Mouse (Mus musculus) hindbrain, embryonic 12.5 days (tissue): ENCODE results near the gene Nr6a1. TPM values are rescaled to one million over a fixed set of nuclear protein-coding genes. Genes with fewer than 3 reads are reported as not detected.

ENCODE experiments used
- ATAC-seq: fragments of 200-750 bp; cut with Nextera tagmentation; 2 replicates; pipeline ENCODE4 v1.8.0; 2017; ENCODE audit warnings: moderate TSS enrichment; ENCODE audit not compliant: low FRiP score
- H3K27ac ChIP-seq: fragments of 300-500 bp; sonication (generic); 2 replicates; pipeline ENCODE4 v1.5.1; 2016; ENCODE audit warnings: mild to moderate bottlenecking
- H3K27me3 ChIP-seq: fragments of 300-500 bp; sonication (generic); 2 replicates; pipeline ENCODE4 v1.6.1; 2016; ENCODE audit warnings: mild to moderate bottlenecking
- H3K36me3 ChIP-seq: fragments of 300-500 bp; sonication (generic); 2 replicates; pipeline ENCODE4 v1.6.1; 2016; ENCODE audit warnings: mild to moderate bottlenecking
- H3K4me1 ChIP-seq: fragments of 300-500 bp; sonication (generic); 2 replicates; pipeline ENCODE4 v1.6.1; 2016
- H3K4me2 ChIP-seq: fragments of 300-500 bp; sonication (generic); replicated peaks from 2 replicates; pipeline ENCODE4 v1.6.1; 2016; ENCODE audit warnings: mild to moderate bottlenecking
- H3K4me3 ChIP-seq: fragments of 300-500 bp; sonication (generic); 2 replicates; pipeline ENCODE4 v1.5.1; 2016; ENCODE audit warnings: mild to moderate bottlenecking
- H3K9ac ChIP-seq: fragments of 300-500 bp; sonication (generic); 2 replicates; pipeline ENCODE4 v1.6.1; 2016; ENCODE audit warnings: mild to moderate bottlenecking, moderate library complexity
- H3K9me3 ChIP-seq: fragments of 300-500 bp; sonication (generic); replicated peaks from 2 replicates; pipeline ENCODE4 v1.6.1; 2016; ENCODE audit warnings: mild to moderate bottlenecking
- WGBS: fragments of 180-500 bp; shearing (Covaris S2); methylation state at CpG from one replicate; pipeline ENCODE4 v1.1.7; 2016; 5-methylcytosine and 5-hydroxymethylcytosine counted together
- polyA plus RNA-seq: library from polyadenylated mRNA; unstranded; fragments of >200 nt; fragmentation: Nextera tagmentation; extraction: Ambion mirVana; gene quantifications from 2 replicates; pipeline ENCODE4 v1.2.1, GENCODE M21; 2016

Gene Nr6a1
- polyA plus RNA-seq, 1 experiment from 2014 or later, result 3.8 TPM

DNA sequence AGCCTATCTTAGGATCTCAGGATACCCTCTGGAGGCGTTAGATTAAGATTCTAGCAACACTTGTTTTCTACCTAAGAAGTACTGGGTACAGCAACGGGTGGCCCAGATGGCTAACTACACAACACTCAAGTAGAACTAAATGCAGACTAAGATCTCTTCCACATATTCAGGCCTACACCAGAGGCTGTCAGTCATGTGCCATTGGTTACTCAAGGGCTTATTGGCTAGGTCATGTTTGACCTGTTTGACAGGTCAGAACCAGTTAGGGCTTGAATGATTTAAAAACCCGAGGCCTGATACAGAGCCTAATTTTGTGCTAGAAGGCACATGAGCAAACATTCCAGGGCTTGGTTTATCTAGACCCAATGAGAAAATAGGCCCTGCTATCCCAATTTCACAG, 187.6 kb downstream of the Nr6a1 start:
- no peaks in the 10 kb centered on the region for H3K27me3 ChIP-seq
- 85% methylated on average over 3 of the region's 3 CpGs for WGBS
- no peak overlapping the region for H3K4me3 ChIP-seq
- peak; percentile 38; the same call in 1 of the 2 replicates for ATAC-seq
- no peak overlapping the region for H3K4me2 ChIP-seq
- H3K27ac ChIP-seq, result no peak overlapping the region
- H3K9me3 ChIP-seq, result no peaks in the 10 kb centered on the region
- H3K4me1 ChIP-seq, result no peaks in the 10 kb centered on the region
- no peak overlapping the region for H3K9ac ChIP-seq
- peaks cover 6% of the 10 kb centered on the region; the same call in 1 of the 2 replicates for H3K36me3 ChIP-seq

DNA sequence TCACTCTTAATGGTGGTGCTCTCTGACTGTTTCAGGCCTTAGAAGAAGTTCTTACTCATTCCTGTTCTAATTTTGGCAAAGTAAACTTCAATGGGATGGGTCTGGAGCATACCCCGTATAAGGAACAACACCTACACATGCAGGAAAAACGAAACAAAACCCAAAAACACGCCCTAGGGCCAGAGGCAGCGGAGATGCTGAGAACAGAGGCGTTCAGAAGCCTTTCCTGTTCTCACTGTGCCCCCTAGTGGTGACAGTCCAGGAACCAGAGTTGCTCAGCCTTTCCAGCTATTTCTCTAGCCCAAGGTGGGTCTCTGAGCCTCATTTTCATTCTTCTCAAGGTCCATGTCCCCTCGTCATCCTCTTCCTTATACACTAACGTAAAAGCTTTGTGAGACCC, 188.1 kb downstream of the Nr6a1 start:
- no peaks in the 10 kb centered on the region for H3K27me3 ChIP-seq
- H3K4me3 ChIP-seq, result no peak overlapping the region
- H3K4me2 ChIP-seq, result no peak overlapping the region
- H3K36me3 ChIP-seq, result peaks cover 6% of the 10 kb centered on the region; the same call in 1 of the 2 replicates
- no peaks in the 10 kb centered on the region for H3K4me1 ChIP-seq
- no peak overlapping the region for H3K27ac ChIP-seq
- H3K9ac ChIP-seq, result no peak overlapping the region
- H3K9me3 ChIP-seq, result no peaks in the 10 kb centered on the region
- WGBS, result 28% methylated on average over 7 of the region's 7 CpGs
- ATAC-seq, result peak; percentile 52

DNA sequence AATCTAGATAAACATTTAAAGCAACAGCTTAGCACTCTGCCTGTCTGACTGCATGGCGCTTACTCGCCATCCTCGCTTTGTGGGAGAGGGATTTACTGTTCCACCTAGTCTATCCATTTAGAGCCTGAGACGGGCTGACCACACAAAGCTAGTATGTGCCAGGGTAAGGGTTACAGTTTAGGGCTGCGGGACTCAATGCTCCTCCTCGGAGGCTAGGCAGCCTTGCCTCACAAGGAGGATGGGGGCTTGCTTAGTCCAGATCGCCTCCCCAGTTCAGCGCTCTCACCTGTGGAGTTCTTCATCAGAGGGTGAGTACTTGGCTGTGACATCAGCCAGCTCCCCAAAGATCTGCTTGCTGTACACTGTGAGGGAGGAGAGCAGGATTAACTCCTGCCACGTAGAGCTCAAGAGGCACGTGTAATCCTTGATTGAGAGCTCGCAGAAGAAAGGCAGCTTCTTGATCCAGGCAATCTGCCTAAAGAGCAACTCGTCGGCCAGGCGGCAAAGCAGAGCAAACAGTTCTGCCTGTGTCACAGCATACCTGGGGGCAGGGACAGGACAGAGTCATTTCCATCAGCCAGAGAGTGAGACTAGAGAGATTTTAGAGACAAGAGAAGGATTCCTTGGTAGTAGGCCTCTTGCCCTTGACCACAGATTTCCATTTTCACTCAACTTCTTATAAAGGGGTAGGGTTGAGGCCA, 188.7 kb downstream of the Nr6a1 start:
- H3K9ac ChIP-seq, result 0 out of 2 replicates have a peak overlapping the region, but pooled peaks have one; percentile 8
- H3K4me3 ChIP-seq, result no peak overlapping the region
- no peak overlapping the region for H3K4me2 ChIP-seq
- no peaks in the 10 kb centered on the region for H3K9me3 ChIP-seq
- WGBS, result 88% methylated on average over 14 of the region's 14 CpGs
- H3K27ac ChIP-seq, result no peak overlapping the region
- H3K36me3 ChIP-seq, result peaks cover 6% of the 10 kb centered on the region; the same call in 1 of the 2 replicates
- no peak for ATAC-seq
- no peaks in the 10 kb centered on the region for H3K4me1 ChIP-seq
- H3K27me3 ChIP-seq, result no peaks in the 10 kb centered on the region

DNA sequence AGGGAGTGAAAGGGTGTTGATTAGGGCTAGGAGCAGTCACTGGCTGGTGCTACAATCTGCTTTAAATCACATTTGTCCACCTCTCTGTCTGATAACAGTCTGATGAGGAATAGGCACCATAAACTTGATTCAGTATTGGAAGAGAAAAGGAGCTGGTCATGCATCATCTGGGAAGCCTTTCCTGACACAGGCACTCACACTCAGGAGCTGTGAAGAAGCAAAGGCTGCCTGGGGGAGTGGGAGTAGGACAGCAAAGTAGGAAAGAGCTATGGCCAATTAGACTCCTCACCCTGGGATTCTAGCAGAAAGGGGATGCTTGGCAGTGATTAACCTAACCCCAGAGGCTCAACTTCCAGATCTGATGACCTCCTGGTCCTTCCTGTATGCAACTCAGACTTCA, 191.7 kb downstream of the Nr6a1 start:
- no peak for ATAC-seq
- H3K4me1 ChIP-seq, result no peaks in the 10 kb centered on the region
- no peaks in the 10 kb centered on the region for H3K27me3 ChIP-seq
- no peaks in the 10 kb centered on the region for H3K9me3 ChIP-seq
- H3K4me2 ChIP-seq, result no peak overlapping the region
- no peak overlapping the region for H3K27ac ChIP-seq
- H3K36me3 ChIP-seq, result peaks cover 6% of the 10 kb centered on the region; the same call in 1 of the 2 replicates
- H3K9ac ChIP-seq, result no peak overlapping the region
- no peak overlapping the region for H3K4me3 ChIP-seq

DNA sequence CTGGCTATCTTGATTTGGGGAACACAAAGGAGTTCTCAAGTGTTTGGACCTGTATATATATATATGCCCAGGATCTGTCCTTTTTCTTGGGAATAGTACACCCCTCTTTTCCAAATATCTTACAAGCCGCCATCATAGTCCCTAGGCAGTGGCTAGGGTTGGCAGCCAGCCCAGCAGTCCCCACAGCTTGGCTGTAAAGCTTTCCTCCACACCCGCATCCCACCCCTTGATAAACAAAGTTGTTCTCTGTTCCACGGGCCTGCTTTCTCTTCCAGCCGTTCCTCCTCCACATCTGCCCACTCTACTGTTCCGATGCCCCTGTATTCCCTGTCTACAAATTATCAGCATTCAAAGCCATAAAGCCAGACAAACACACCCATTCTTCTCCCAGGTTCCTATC, 192.8 kb downstream of the Nr6a1 start:
- no peaks in the 10 kb centered on the region for H3K4me1 ChIP-seq
- H3K9me3 ChIP-seq, result no peaks in the 10 kb centered on the region
- WGBS, result 89% methylated on average over 5 of the region's 5 CpGs
- no peak overlapping the region for H3K4me3 ChIP-seq
- H3K4me2 ChIP-seq, result no peak overlapping the region
- H3K27ac ChIP-seq, result no peak overlapping the region; the same call in 1 of the 2 replicates
- H3K36me3 ChIP-seq, result peaks cover 10% of the 10 kb centered on the region
- H3K27me3 ChIP-seq, result no peaks in the 10 kb centered on the region
- no peak for ATAC-seq
- no peak overlapping the region for H3K9ac ChIP-seq

DNA sequence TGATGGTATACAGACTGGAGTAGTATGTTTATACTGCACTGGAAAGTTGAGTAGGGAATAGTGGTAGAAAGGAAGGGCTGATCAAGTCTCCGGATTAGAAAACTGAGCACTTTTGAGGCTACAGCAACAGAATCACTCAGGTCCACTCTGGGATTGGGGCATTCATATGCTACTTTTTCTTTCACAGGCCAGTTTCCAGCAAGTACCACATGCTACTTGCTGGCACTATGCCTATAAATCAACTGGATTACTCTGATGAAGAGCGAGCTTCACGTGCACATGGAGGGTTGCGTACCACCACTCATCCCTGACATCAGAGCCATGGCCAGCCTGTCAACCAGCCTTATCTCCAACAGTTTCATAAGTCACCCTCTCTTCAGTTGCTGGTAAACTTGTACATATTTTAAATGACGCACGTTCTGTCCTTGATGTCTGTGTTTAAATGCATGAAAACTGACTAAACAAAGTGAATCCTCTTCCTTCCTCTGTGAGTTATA, 197.1 kb downstream of the Nr6a1 start:
- no peak for ATAC-seq
- Histone ChIP-seq H3K4me2 (no peak overlapping the region), H3K4me3 (no peak overlapping the region), H3K4me1 (no peaks in the 10 kb centered on the region), H3K27ac (no peak overlapping the region), H3K36me3 (peaks cover 3% of the 10 kb centered on the region; the same call in 1 of the 2 replicates), H3K27me3 (no peaks in the 10 kb centered on the region), H3K9ac (no peak overlapping the region), H3K9me3 (no peaks in the 10 kb centered on the region)
- 95% methylated on average over 6 of the region's 6 CpGs for WGBS

DNA sequence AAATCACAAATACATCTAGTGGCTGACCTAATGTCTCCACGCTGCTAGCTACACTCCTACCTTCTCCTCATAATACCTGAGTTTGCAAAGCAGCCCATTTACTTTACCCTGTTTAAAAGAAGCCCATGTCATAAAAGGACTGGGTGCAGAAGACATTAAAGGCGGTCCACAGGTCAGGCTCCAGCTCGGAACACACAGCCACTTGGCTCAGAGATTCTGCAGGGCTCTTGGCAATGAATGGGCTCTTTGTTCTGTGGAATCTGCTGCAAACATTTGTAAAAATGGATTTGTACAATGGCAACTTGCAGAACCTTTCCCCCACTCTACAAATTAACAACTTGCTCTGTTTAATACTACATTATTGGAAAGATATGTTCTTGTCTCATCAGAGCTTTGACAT, 202.1 kb downstream of the Nr6a1 start:
- H3K4me1 ChIP-seq, result peaks cover 12% of the 10 kb centered on the region
- no peak overlapping the region for H3K4me3 ChIP-seq
- H3K27me3 ChIP-seq, result no peaks in the 10 kb centered on the region
- H3K4me2 ChIP-seq, result no peak overlapping the region
- no peak for ATAC-seq
- H3K9ac ChIP-seq, result no peak overlapping the region
- no peaks in the 10 kb centered on the region for H3K9me3 ChIP-seq
- WGBS, result 42% methylated on average over 3 of the region's 3 CpGs
- H3K27ac ChIP-seq, result no peak overlapping the region
- H3K36me3 ChIP-seq, result peaks cover 1% of the 10 kb centered on the region; the same call in 1 of the 2 replicates

DNA sequence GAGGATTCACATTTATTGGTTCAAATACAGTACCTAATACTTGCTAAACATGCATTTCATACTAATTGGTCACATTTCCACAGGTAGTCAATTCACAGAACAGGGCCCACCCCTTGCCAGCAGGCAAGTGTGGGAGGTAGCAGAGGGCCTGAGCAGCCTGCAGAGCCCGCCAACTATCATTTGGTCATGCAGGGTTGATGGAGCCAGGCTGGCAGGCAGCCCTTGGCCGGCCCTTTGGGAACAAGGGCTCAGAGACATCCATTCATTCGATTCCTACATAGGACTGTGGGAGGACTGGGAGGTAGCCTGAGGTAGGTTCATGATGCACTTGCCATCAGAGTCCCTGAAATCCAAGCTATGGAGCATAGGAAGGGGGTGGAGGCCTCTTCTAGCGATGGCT, 204.1 kb downstream of the Nr6a1 start:
- H3K4me2 ChIP-seq, result no peak overlapping the region

DNA sequence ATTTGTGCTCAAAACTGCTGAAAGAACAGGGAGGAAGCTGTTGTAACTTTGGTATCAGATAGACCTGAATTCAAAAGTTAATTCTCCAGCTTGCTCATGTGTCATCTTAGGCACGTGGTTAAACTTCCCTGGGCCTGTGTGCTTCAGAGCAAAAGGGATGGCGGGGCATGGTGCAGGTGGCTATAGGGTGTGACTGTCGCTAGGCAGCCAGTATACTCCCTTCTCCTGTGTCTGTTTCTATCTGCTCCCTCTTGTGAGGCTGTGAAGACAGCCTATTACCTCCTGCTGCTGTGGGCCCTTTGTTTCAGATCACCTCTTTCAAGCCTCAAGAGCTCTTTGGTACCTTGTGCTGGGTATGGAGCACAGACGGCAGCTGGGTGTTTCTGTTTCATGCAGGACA, 205.4 kb downstream of the Nr6a1 start:
- Histone ChIP-seq H3K9ac (no peak overlapping the region), H3K27me3 (peaks cover 4% of the 10 kb centered on the region; the same call in 1 of the 2 replicates), H3K36me3 (no peaks in the 10 kb centered on the region), H3K4me2 (no peak overlapping the region), H3K4me1 (peaks cover 12% of the 10 kb centered on the region), H3K9me3 (no peaks in the 10 kb centered on the region), H3K4me3 (no peak overlapping the region), H3K27ac (no peak overlapping the region)
- WGBS, result 39% methylated on average over 4 of the region's 4 CpGs
- ATAC-seq, result no peak

More for the DNA sequence above, 204.1 kb downstream of the Nr6a1 start:
- Histone ChIP-seq H3K9me3 (no peaks in the 10 kb centered on the region), H3K4me1 (peaks cover 12% of the 10 kb centered on the region), H3K4me3 (no peak overlapping the region), H3K27ac (no peak overlapping the region), H3K9ac (no peak overlapping the region), H3K36me3 (no peaks in the 10 kb centered on the region), H3K27me3 (peaks cover 4% of the 10 kb centered on the region; the same call in 1 of the 2 replicates)
- WGBS, result 83% methylated on average over 4 of the region's 4 CpGs
- no peak for ATAC-seq

DNA sequence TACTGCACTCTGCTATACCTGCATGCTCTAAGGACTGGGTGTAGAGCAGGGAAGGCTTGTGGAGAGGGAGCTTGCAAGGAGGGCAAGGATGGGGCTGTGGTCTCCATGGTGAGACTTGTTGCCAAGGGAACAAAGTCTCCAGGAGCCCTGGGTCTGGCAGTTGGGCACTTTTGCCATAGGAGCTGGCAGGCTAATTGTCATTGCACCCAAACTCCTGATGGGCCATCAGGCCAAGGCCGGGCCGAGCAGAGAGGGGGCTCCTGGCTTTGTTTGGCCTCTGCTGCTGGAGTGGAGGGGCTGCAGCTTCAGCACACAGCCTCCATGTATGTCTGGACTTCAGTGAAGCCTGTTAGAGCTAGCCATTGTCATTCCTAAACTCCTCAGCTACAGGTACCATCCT, 206.8 kb downstream of the Nr6a1 start:
- Histone ChIP-seq H3K4me2 (no peak overlapping the region), H3K4me3 (no peak overlapping the region), H3K4me1 (peaks cover 12% of the 10 kb centered on the region), H3K27ac (no peak overlapping the region), H3K27me3 (peaks cover 4% of the 10 kb centered on the region; the same call in 1 of the 2 replicates), H3K9ac (no peak overlapping the region), H3K9me3 (no peaks in the 10 kb centered on the region), H3K36me3 (no peaks in the 10 kb centered on the region)
- WGBS, result 54% methylated on average over 2 of the region's 2 CpGs
- ATAC-seq, result no peak

DNA sequence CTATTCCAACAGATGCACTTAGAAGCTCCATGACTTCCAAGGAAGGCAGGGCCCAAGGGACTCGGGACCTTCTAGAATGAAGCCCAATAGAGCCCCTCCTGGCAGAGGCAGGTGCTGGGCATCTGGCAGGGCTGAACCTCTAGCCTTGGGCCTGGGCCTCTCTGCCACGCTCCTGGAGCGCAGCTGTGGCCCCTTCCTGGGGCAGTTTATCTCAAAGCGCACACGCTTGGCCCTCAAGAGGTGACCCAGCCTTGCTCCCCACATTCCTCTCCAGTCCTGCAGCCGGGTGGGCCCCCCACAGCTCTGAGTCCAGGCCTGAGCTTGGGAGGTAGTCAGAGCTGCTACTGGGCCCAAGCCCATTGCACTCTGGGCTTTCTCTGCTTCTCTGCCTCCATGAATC, 208.1 kb downstream of the Nr6a1 start:
- Histone ChIP-seq H3K27ac (no peak overlapping the region), H3K4me2 (no peak overlapping the region), H3K4me3 (no peak overlapping the region), H3K4me1 (peaks cover 9% of the 10 kb centered on the region), H3K36me3 (no peaks in the 10 kb centered on the region), H3K27me3 (peaks cover 10% of the 10 kb centered on the region), H3K9me3 (no peaks in the 10 kb centered on the region), H3K9ac (no peak overlapping the region)
- no peak for ATAC-seq
- 71% methylated on average over 6 of the region's 6 CpGs for WGBS

DNA sequence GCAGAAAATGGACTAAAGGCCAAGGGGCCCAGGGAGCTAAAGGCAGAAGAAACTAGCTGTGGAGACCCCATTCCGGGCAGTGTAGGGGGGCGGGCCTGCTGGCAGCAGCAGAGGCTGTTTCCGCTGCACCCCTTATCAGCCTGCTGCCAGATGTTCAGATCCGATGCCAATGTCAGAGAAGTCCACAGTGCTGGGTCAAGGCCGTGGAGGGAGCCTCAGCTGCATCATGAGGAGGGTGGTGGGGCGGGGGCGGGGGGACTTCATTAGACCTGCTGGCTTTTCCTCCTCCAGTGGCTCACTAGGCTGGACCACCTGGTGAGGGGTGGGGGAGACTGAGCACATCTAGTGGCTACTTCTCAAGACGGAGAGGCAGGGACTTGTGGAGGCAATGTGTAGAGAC, 208.8 kb downstream of the Nr6a1 start:
- no peak overlapping the region for H3K9ac ChIP-seq
- ATAC-seq, result no peak
- peaks cover 16% of the 10 kb centered on the region for H3K27me3 ChIP-seq
- H3K9me3 ChIP-seq, result no peaks in the 10 kb centered on the region
- 61% methylated on average over 8 of the region's 8 CpGs for WGBS
- no peak overlapping the region for H3K4me2 ChIP-seq
- no peak overlapping the region for H3K27ac ChIP-seq
- H3K4me3 ChIP-seq, result no peak overlapping the region
- no peaks in the 10 kb centered on the region for H3K36me3 ChIP-seq
- peaks cover 7% of the 10 kb centered on the region for H3K4me1 ChIP-seq

DNA sequence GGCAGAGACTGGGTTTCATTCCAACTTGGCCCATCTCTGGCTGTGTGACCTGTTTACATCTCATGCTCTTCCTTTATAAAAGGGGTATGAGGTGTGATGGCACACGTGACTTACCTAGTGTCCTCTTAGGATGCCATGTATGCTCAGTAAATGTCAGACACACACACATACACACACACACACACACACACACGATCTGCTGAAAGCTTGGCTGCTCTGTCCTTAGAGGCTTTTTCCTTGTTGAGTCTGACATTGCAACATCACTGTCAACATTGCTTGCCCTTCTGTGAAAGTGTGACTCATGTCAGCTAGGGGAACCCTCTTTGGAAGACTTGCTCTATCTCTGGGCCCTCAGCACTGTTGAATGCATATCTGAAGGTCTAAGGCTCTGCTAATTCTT, 210.1 kb downstream of the Nr6a1 start:
- no peak overlapping the region for H3K27ac ChIP-seq
- H3K4me2 ChIP-seq, result no peak overlapping the region
- peaks cover 29% of the 10 kb centered on the region for H3K27me3 ChIP-seq
- H3K4me3 ChIP-seq, result no peak overlapping the region
- H3K4me1 ChIP-seq, result peaks cover 3% of the 10 kb centered on the region
- H3K9me3 ChIP-seq, result no peaks in the 10 kb centered on the region
- H3K36me3 ChIP-seq, result no peaks in the 10 kb centered on the region
- no peak for ATAC-seq
- H3K9ac ChIP-seq, result no peak overlapping the region
- WGBS, result 95% methylated on average over 2 of the region's 2 CpGs
